Mouse (Mus musculus): ENCODE data around the gene Sdhd. TPM values are rescaled to one million over a fixed set of nuclear protein-coding genes. Genes with fewer than 3 reads are reported as not detected.

Sdhd gene
- total and polyA plus RNA-seq, 3 experiments: 340 to 375 TPM; not detected in 1

GRCm38 (mm10) chr9:50567881-50568280 is 35.7 kb downstream of the Sdhd start:
- H3K79me2 ChIP-seq (ENCODE audit: control insufficient read depth, insufficient read depth, low read length, poor library complexity): no peaks in the 10 kb centered on the region
- no peaks in the 10 kb centered on the region; a peak in 2 of 4 replicates for H3K27me3 ChIP-seq (ENCODE audit: control insufficient read depth in 1 of 2, insufficient read depth in 2 of 2, low read length in 2 of 2)
- DNase-seq (ENCODE audit: low read depth, low spot score): no peak
- no peak overlapping the region for H3K4me3 ChIP-seq (ENCODE audit: control insufficient read depth in 1 of 2, insufficient read depth in 1 of 2, low read depth in 2 of 2, low read length in 2 of 2)
- H3K36me3 ChIP-seq (ENCODE audit: control insufficient read depth in 1 of 2, insufficient read depth in 2 of 2, low read length in 2 of 2): no peaks in the 10 kb centered on the region
- no peaks in the 10 kb centered on the region for H3K4me1 ChIP-seq (ENCODE audit: control insufficient read depth in 1 of 2, insufficient read depth in 2 of 2, low read length in 2 of 2)
- no peak overlapping the region for H3K9ac ChIP-seq (ENCODE audit: control insufficient read depth, low read depth, low read length, poor library complexity, severe bottlenecking)
- TF ChIP-seq JUND (IDR thresholded peaks at IDR 0.05; ENCODE audit: low read depth, low read length): no peak
- no peak for TF ChIP-seq TCF12 (IDR thresholded peaks at IDR 0.05; ENCODE audit: low read depth, low read length)
- no peak for TF ChIP-seq KAT2A (conservative IDR thresholded peaks at IDR 0.05; ENCODE audit: low read depth, low read length)
- no peak for TF ChIP-seq MAX (IDR thresholded peaks at IDR 0.05; ENCODE audit: low read length)
- no peak for TF ChIP-seq RAD21 (IDR thresholded peaks at IDR 0.05; ENCODE audit: low read depth, low read length)
- no peak for TF ChIP-seq E2F4 (IDR thresholded peaks at IDR 0.05; ENCODE audit: borderline replicate concordance, low read depth, low read length)
- H3K9me3 ChIP-seq (replicated peaks; ENCODE audit: insufficient read depth, low read length): no peaks in the 10 kb centered on the region
- no peak overlapping the region for H3K27ac ChIP-seq (ENCODE audit: control insufficient read depth, low read depth, low read length)

GRCm38 (mm10) chr9:50567372-50567771 is 36.2 kb downstream of the Sdhd start:
- Histone ChIP-seq H3K9me3 (replicated peaks; ENCODE audit: insufficient read depth, low read length) (no peaks in the 10 kb centered on the region), H3K27ac (ENCODE audit: control insufficient read depth, low read depth, low read length) (no peak overlapping the region), H3K4me1 (ENCODE audit: control insufficient read depth in 1 of 2, insufficient read depth in 2 of 2, low read length in 2 of 2) (no peaks in the 10 kb centered on the region), H3K9ac (ENCODE audit: control insufficient read depth, low read depth, low read length, poor library complexity, severe bottlenecking) (no peak overlapping the region), H3K4me3 (ENCODE audit: control insufficient read depth in 1 of 2, insufficient read depth in 1 of 2, low read depth in 2 of 2, low read length in 2 of 2) (no peak overlapping the region), H3K27me3 (ENCODE audit: control insufficient read depth in 1 of 2, insufficient read depth in 2 of 2, low read length in 2 of 2) (no peaks in the 10 kb centered on the region; a peak in 3 of 4 replicates), H3K79me2 (ENCODE audit: control insufficient read depth, insufficient read depth, low read length, poor library complexity) (no peaks in the 10 kb centered on the region), H3K36me3 (ENCODE audit: control insufficient read depth in 1 of 2, insufficient read depth in 2 of 2, low read length in 2 of 2) (no peaks in the 10 kb centered on the region)
- DNase-seq (ENCODE audit: low read depth, low spot score): no peak
- TF ChIP-seq E2F4 (IDR thresholded peaks at IDR 0.05; ENCODE audit: borderline replicate concordance, low read depth, low read length) (no peak), JUND (IDR thresholded peaks at IDR 0.05; ENCODE audit: low read depth, low read length) (no peak), MXI1 (IDR thresholded peaks at IDR 0.05; ENCODE audit: low read depth, low read length) (no peak), KAT2A (conservative IDR thresholded peaks at IDR 0.05; ENCODE audit: low read depth, low read length) (no peak), NRF1 (IDR thresholded peaks at IDR 0.05; ENCODE audit: insufficient read depth, low read depth, low read length, poor library complexity, severe bottlenecking) (no peak), ZMIZ1 (IDR thresholded peaks at IDR 0.05; ENCODE audit: low read depth, low read length) (no peak), ZKSCAN1 (IDR thresholded peaks at IDR 0.05; ENCODE audit: low read depth, low read length) (no peak)

GRCm38 (mm10) chr9:50565940-50566339 is 37.7 kb downstream of the Sdhd start:
- H3K36me3 ChIP-seq (ENCODE audit: control insufficient read depth in 1 of 2, insufficient read depth in 2 of 2, low read length in 2 of 2): no peaks in the 10 kb centered on the region
- H3K27me3 ChIP-seq (ENCODE audit: control insufficient read depth in 1 of 2, insufficient read depth in 2 of 2, low read length in 2 of 2): peaks cover 2 to 3% of the 10 kb centered on the region in 2 experiments; a peak in 3 of 4 replicates
- H3K4me3 ChIP-seq (ENCODE audit: control insufficient read depth in 1 of 2, insufficient read depth in 1 of 2, low read depth in 2 of 2, low read length in 2 of 2): no peak overlapping the region
- no peaks in the 10 kb centered on the region for H3K4me1 ChIP-seq (ENCODE audit: control insufficient read depth in 1 of 2, insufficient read depth in 2 of 2, low read length in 2 of 2)
- H3K9ac ChIP-seq (ENCODE audit: control insufficient read depth, low read depth, low read length, poor library complexity, severe bottlenecking): no peak overlapping the region
- TF ChIP-seq USF2 (IDR thresholded peaks at IDR 0.05; ENCODE audit: borderline replicate concordance in 1 of 2, insufficient read depth in 1 of 2, low read depth in 1 of 2, low read length in 2 of 2): peak in 1 of 2 experiments; percentile 7; a peak in 1 of 4 replicates
- TF ChIP-seq ELF1 (IDR thresholded peaks at IDR 0.05; ENCODE audit: low read depth, low read length): no peak
- TF ChIP-seq ZC3H11A (IDR thresholded peaks at IDR 0.05; ENCODE audit: low read depth, low read length): no peak
- TF ChIP-seq MAX (IDR thresholded peaks at IDR 0.05; ENCODE audit: low read length): peak; percentile 62
- TF ChIP-seq USF1 (IDR thresholded peaks at IDR 0.05; ENCODE audit: low read depth, low read length): peak; percentile 79
- no peak overlapping the region for H3K27ac ChIP-seq (ENCODE audit: control insufficient read depth, low read depth, low read length)
- peak; percentile 21 for DNase-seq (ENCODE audit: low read depth, low spot score)
- H3K79me2 ChIP-seq (ENCODE audit: control insufficient read depth, insufficient read depth, low read length, poor library complexity): no peaks in the 10 kb centered on the region
- no peaks in the 10 kb centered on the region for H3K9me3 ChIP-seq (replicated peaks; ENCODE audit: insufficient read depth, low read length)

All from MEL (cell line).